Mouse (Mus musculus) cortical plate, adult 2 months (tissue): ENCODE measurements around the gene Tbx21.

Source experiments
- CTCF ChIP-seq: fragments of 200-500 bp; IDR thresholded peaks from 2 replicates; pipeline ENCODE4 v1.5.1; 2011; ENCODE audit warnings: mild to moderate bottlenecking, control low read depth, low read length; ENCODE audit not compliant: insufficient read depth; ENCODE audit errors: extremely low read depth
- POLR2A ChIP-seq: fragments of 200-500 bp; IDR thresholded peaks from 2 replicates; pipeline ENCODE4 v1.6.1; 2011; ENCODE audit warnings: mild to moderate bottlenecking, low read length, control low read depth; ENCODE audit not compliant: insufficient read depth; ENCODE audit errors: extremely low read depth

- TF ChIP-seq CTCF (no peak), POLR2A (no peak)
Measured at GRCm38 (mm10) chr11:97086365-97086764, 28.8 kb downstream of the Tbx21 start.
